Mouse (Mus musculus) heart, embryonic 11.5 days (tissue): ENCODE measurements around the gene Cmtm8. TPM values are rescaled to one million over a fixed set of nuclear protein-coding genes. Genes with fewer than 3 reads are reported as not detected.

ENCODE experiments used
- ATAC-seq: fragments of 200-750 bp; cut with Nextera tagmentation; replicated peaks from 2 replicates; pipeline ENCODE4 v1.8.0; 2017; ENCODE audit warnings: moderate library complexity; ENCODE audit not compliant: insufficient number of reproducible peaks, low FRiP score, low TSS enrichment
- H3K27ac ChIP-seq: fragments of 300-500 bp; sonication (generic); 2 replicates; pipeline ENCODE4 v1.5.1; 2014; ENCODE audit warnings: mild to moderate bottlenecking, low read depth, low read length
- H3K27me3 ChIP-seq: fragments of 300-500 bp; sonication (generic); 2 replicates; pipeline ENCODE4 v1.6.1; 2014; ENCODE audit warnings: mild to moderate bottlenecking, low read length, mixed read lengths; ENCODE audit not compliant: control insufficient read depth, insufficient read depth
- H3K36me3 ChIP-seq: fragments of 300-500 bp; sonication (generic); 2 replicates; pipeline ENCODE4 v1.6.1; 2014; ENCODE audit warnings: mild to moderate bottlenecking, low read length, moderate library complexity, mixed read lengths; ENCODE audit not compliant: control insufficient read depth, insufficient read depth
- H3K4me1 ChIP-seq: fragments of 300-500 bp; sonication (generic); 2 replicates; pipeline ENCODE4 v1.6.1; 2014; ENCODE audit warnings: low read length; ENCODE audit not compliant: control insufficient read depth, insufficient read depth
- H3K4me2 ChIP-seq: fragments of 300-500 bp; sonication (generic); 2 replicates; pipeline ENCODE4 v1.6.1; 2014; ENCODE audit warnings: mild to moderate bottlenecking, moderate library complexity
- H3K4me3 ChIP-seq: fragments of 300-500 bp; sonication (generic); 2 replicates; pipeline ENCODE4 v1.5.1; 2014; ENCODE audit warnings: low read depth, low read length
- H3K9ac ChIP-seq: fragments of 300-500 bp; sonication (generic); 2 replicates; pipeline ENCODE4 v1.6.1; 2014; ENCODE audit warnings: mild to moderate bottlenecking, low read depth, low read length, moderate library complexity
- H3K9me3 ChIP-seq: fragments of 300-500 bp; sonication (generic); replicated peaks from 2 replicates; pipeline ENCODE4 v1.6.1; 2016; ENCODE audit warnings: low read length; ENCODE audit not compliant: control insufficient read depth
- WGBS: fragments of 180-500 bp; shearing (Covaris S2); extraction: QIAGEN DNeasy Blood & Tissue Kit; methylation state at CpG from one replicate; pipeline ENCODE4 v1.1.7; 2014; ENCODE audit not compliant: insufficient replicate concordance; 5-methylcytosine and 5-hydroxymethylcytosine counted together
- polyA plus RNA-seq: library from polyadenylated mRNA; unstranded; fragments of >200 nt; fragmentation: Nextera tagmentation; extraction: Ambion mirVana; gene quantifications from 2 replicates; pipeline ENCODE4 v1.2.1, GENCODE M21; 2014

The Cmtm8 gene
- polyA plus RNA-seq, 1 experiment from 2014 or later: 16.2 TPM

GRCm38 (mm10) chr9:114855327-114855726, 11.4 kb upstream of the Cmtm8 start:
- Histone ChIP-seq H3K4me3 (no peak overlapping the region), H3K4me2 (no peak overlapping the region), H3K9ac (no peak overlapping the region), H3K36me3 (no peaks in the 10 kb centered on the region), H3K4me1 (no peaks in the 10 kb centered on the region), H3K9me3 (no peaks in the 10 kb centered on the region), H3K27me3 (peaks cover 3% of the 10 kb centered on the region; the same call in 1 of the 2 replicates), H3K27ac (no peak overlapping the region)
- WGBS: 64% methylated on average over 11 of the region's 11 CpGs
- ATAC-seq: no peak

DNA sequence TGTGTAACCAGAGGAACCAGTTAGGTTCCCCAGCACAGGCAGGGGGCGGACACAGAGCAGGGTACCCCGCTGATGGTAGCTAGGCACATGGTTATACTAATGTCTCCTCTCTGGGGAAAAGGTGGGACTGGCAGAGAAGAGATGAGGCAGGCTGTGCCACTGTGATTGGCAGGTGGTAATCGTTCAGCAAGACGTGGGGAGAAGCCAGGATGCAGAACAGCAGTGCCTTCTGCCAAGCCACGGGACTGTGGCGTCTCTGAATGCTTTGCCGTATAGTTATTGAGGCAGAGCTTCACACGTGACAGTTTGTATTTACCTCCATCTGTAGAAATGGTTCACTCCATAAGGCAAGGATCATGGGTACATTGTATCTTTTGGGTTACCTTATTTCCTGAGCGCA, 10.7 kb upstream of the Cmtm8 start:
- Histone ChIP-seq H3K36me3 (no peaks in the 10 kb centered on the region), H3K4me3 (no peak overlapping the region), H3K4me1 (no peaks in the 10 kb centered on the region), H3K9me3 (no peaks in the 10 kb centered on the region), H3K27me3 (peaks cover 3% of the 10 kb centered on the region; the same call in 1 of the 2 replicates), H3K27ac (no peak overlapping the region), H3K4me2 (no peak overlapping the region), H3K9ac (no peak overlapping the region)
- no peak for ATAC-seq
- WGBS: 69% methylated on average over 9 of the region's 9 CpGs

DNA sequence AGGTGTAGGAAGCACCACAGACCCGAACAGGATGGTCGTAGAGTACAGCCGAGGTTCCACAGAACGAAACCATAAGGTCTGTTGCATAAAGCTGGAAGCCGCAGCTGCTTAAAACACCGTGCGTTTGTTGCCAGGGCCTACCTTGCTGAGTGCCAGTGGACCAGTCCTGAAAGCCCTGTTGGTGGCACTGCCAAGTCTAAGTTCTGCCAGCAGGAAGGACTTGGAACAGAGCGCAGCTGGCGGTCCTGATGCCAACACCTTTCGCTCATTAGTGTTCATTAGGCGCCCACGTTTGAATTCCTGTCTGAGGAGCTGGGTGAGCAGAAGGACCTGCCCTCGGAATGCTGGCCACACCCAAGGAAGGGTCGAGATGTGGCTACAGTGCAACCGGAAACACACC, 9.4 kb upstream of the Cmtm8 start:
- H3K4me1 ChIP-seq: no peaks in the 10 kb centered on the region
- no peaks in the 10 kb centered on the region for H3K9me3 ChIP-seq
- H3K27ac ChIP-seq: no peak overlapping the region
- H3K27me3 ChIP-seq: peaks cover 3% of the 10 kb centered on the region; the same call in 1 of the 2 replicates
- ATAC-seq: no peak
- 86% methylated on average over 15 of the region's 15 CpGs for WGBS
- H3K9ac ChIP-seq: no peak overlapping the region
- no peaks in the 10 kb centered on the region for H3K36me3 ChIP-seq
- no peak overlapping the region for H3K4me3 ChIP-seq
- no peak overlapping the region for H3K4me2 ChIP-seq

GRCm38 (mm10) chr9:114851419-114852190, 7.6 kb upstream of the Cmtm8 start:
- Histone ChIP-seq H3K4me1 (no peaks in the 10 kb centered on the region), H3K4me3 (no peak overlapping the region), H3K9me3 (no peaks in the 10 kb centered on the region), H3K36me3 (no peaks in the 10 kb centered on the region), H3K27ac (no peak overlapping the region), H3K27me3 (peaks cover 3% of the 10 kb centered on the region; the same call in 1 of the 2 replicates), H3K9ac (no peak overlapping the region), H3K4me2 (no peak overlapping the region)
- 47% methylated on average over 8 of the region's 8 CpGs for WGBS
- no peak for ATAC-seq

DNA sequence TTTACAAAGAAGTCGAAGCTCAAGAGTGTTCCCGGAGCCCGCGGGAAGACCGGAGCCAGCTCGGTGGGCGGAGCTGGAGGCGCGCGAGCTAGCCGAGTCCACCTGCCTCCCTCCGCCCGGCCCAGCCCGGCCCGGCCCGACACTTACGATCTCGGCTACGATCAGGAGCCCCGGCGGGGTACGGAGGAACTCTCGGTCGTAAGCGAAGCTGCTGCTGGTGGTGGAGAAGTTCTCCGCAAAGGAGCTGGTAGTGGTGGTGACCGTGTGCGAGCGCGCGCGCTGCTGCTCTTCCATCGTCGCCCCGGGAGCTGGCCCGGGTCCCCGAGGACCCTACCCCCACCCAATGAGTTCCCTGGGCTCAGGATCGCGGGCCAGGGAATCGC, 331 bp downstream of the Cmtm8 start:
- WGBS: under 1% methylated on average over 39 of the region's 40 CpGs
- Histone ChIP-seq H3K9ac (peak overlapping the region; percentile 75), H3K4me1 (peaks cover 3% of the 10 kb centered on the region; the same call in 1 of the 2 replicates), H3K9me3 (no peaks in the 10 kb centered on the region), H3K27me3 (no peaks in the 10 kb centered on the region), H3K4me3 (peak overlapping the region; percentile 66), H3K4me2 (peak overlapping the region; percentile 96), H3K27ac (peak overlapping the region; percentile 29; the same call in 1 of the 2 replicates), H3K36me3 (no peaks in the 10 kb centered on the region)
- peak; percentile 50 for ATAC-seq

- Histone ChIP-seq H3K36me3 (no peaks in the 10 kb centered on the region), H3K9me3 (no peaks in the 10 kb centered on the region), H3K27me3 (no peaks in the 10 kb centered on the region), H3K9ac (peak overlapping the region; percentile 75; the same call in 1 of the 2 replicates), H3K27ac (no peak overlapping the region), H3K4me2 (peak overlapping the region; percentile 96), H3K4me3 (peak overlapping the region; percentile 66), H3K4me1 (peaks cover 3% of the 10 kb centered on the region; the same call in 1 of the 2 replicates)
- ATAC-seq: no peak
- WGBS: 31% methylated on average over 9 of the region's 9 CpGs
Observed at GRCm38 (mm10) chr9:114842886-114843285, 1.1 kb downstream of the Cmtm8 start.

- WGBS: 73% methylated on average over 7 of the region's 7 CpGs
- Histone ChIP-seq H3K4me2 (no peak overlapping the region; the same call in 1 of the 2 replicates), H3K4me3 (no peak overlapping the region), H3K4me1 (peaks cover 3% of the 10 kb centered on the region; the same call in 1 of the 2 replicates), H3K36me3 (no peaks in the 10 kb centered on the region), H3K9ac (no peak overlapping the region), H3K27me3 (no peaks in the 10 kb centered on the region), H3K27ac (no peak overlapping the region), H3K9me3 (no peaks in the 10 kb centered on the region)
- no peak for ATAC-seq
Observed at GRCm38 (mm10) chr9:114842269-114842668, 1.7 kb downstream of the Cmtm8 start.

DNA sequence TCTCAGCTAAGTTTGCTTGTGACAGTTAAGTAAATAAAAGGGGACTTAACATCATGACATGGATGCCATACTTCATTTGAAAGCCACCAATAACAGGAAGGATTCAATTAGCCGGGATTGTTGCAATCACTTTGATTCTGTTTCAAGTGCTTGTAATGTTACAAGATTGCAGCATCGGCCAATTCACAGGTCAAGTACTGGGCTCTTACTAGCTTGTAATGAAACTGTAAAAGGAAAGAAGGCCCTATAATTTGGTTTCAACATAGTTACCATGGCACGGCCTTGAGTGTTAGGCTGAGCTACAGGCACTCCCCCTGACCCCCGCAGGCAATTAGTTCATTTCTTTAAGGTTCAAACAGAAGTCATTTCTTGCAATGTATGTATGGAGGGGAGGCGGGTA, 5.1 kb downstream of the Cmtm8 start:
- Histone ChIP-seq H3K27ac (no peak overlapping the region), H3K4me2 (no peak overlapping the region), H3K4me3 (no peak overlapping the region), H3K9me3 (no peaks in the 10 kb centered on the region), H3K27me3 (no peaks in the 10 kb centered on the region), H3K9ac (no peak overlapping the region), H3K36me3 (no peaks in the 10 kb centered on the region), H3K4me1 (peaks cover 3% of the 10 kb centered on the region; the same call in 1 of the 2 replicates)
- 79% methylated on average over 5 of the region's 5 CpGs for WGBS
- no peak for ATAC-seq

- H3K4me3 ChIP-seq: no peak overlapping the region
- H3K27ac ChIP-seq: no peak overlapping the region
- ATAC-seq: no peak
- H3K9me3 ChIP-seq: no peaks in the 10 kb centered on the region
- no peaks in the 10 kb centered on the region for H3K36me3 ChIP-seq
- H3K4me2 ChIP-seq: no peak overlapping the region
- no peaks in the 10 kb centered on the region for H3K27me3 ChIP-seq
- 63% methylated on average over 6 of the region's 6 CpGs for WGBS
- no peak overlapping the region for H3K9ac ChIP-seq
- no peaks in the 10 kb centered on the region; the same call in 1 of the 2 replicates for H3K4me1 ChIP-seq
Observed at GRCm38 (mm10) chr9:114831527-114831926, 12.4 kb downstream of the Cmtm8 start.
